Mouse (Mus musculus): ENCODE measurements around the gene Gm48552. TPM values are rescaled to one million over a fixed set of nuclear protein-coding genes. Genes with fewer than 3 reads are reported as not detected.

Gm48552 gene
- total RNA-seq, 2 experiments from 2014 or later: 2.8 to 4.7 TPM

- intact Hi-C loops (cut with DNase I): no loop called here
- no peak for DNase-seq (ENCODE audit: low spot score in 2 of 2)
Measured at GRCm38 (mm10) chr10:81358209-81358608, 30.6 kb upstream of the Gm48552 start.

GRCm38 (mm10) chr10:81358841-81359240 lies 30.0 kb upstream of the Gm48552 start:
- intact Hi-C loops (cut with DNase I): no loop called here

GRCm38 (mm10) chr10:81360721-81361120 lies 28.1 kb upstream of the Gm48552 start:
- intact Hi-C loops (cut with DNase I): no loop called here
- no peak for DNase-seq (ENCODE audit: low spot score in 2 of 2)

More at GRCm38 (mm10) chr10:81358841-81359240, 30.0 kb upstream of the Gm48552 start:
- DNase-seq (ENCODE audit: low spot score in 2 of 2): no peak

- DNase-seq (ENCODE audit: low spot score in 2 of 2): no peak
- intact Hi-C loops (cut with DNase I): no loop called here
Measured at GRCm38 (mm10) chr10:81362336-81362949, 26.4 kb upstream of the Gm48552 start.

GRCm38 (mm10) chr10:81363436-81364346 lies 25.1 kb upstream of the Gm48552 start:
- intact Hi-C loops (cut with DNase I): no loop called here
- no peak for DNase-seq (ENCODE audit: low spot score in 2 of 2)

- intact Hi-C loops (cut with DNase I): no loop called here
- DNase-seq (ENCODE audit: low spot score in 2 of 2): no peak
Measured at GRCm38 (mm10) chr10:81364666-81365065, 24.1 kb upstream of the Gm48552 start.

GRCm38 (mm10) chr10:81365073-81365472 lies 23.7 kb upstream of the Gm48552 start:
- intact Hi-C loops (cut with DNase I): no loop called here
- DNase-seq (ENCODE audit: low spot score in 2 of 2): no peak

GRCm38 (mm10) chr10:81365672-81366476 lies 22.9 kb upstream of the Gm48552 start, which contains the start of gene 4930404N11Rik:
Gene 4930404N11Rik, minus strand, starts transcription at chr10:81365816.
- intact Hi-C loops (cut with DNase I): no loop called here
- DNase-seq (ENCODE audit: low spot score in 2 of 2): no peak

- intact Hi-C loops (cut with DNase I): no loop called here
- no peak for DNase-seq (ENCODE audit: low spot score in 2 of 2)
Measured at GRCm38 (mm10) chr10:81366477-81367206, 22.2 kb upstream of the Gm48552 start.

GRCm38 (mm10) chr10:81367207-81367495 lies 21.7 kb upstream of the Gm48552 start:
- intact Hi-C loops (cut with DNase I): no loop called here

GRCm38 (mm10) chr10:81375322-81375721 lies 13.5 kb upstream of the Gm48552 start:
- DNase-seq (ENCODE audit: low spot score in 2 of 2): no peak
- intact Hi-C loops (cut with DNase I): no loop called here

More at GRCm38 (mm10) chr10:81367207-81367495, 21.7 kb upstream of the Gm48552 start:
- no peak for DNase-seq (ENCODE audit: low spot score in 2 of 2)

- DNase-seq (ENCODE audit: low spot score in 2 of 2): no peak
- intact Hi-C loops (cut with DNase I): no loop called here
Measured at GRCm38 (mm10) chr10:81376561-81377361, 12.0 kb upstream of the Gm48552 start.

GRCm38 (mm10) chr10:81377362-81377664 lies 11.5 kb upstream of the Gm48552 start:
- DNase-seq (ENCODE audit: low spot score in 2 of 2): no peak
- intact Hi-C loops (cut with DNase I): no loop called here

- intact Hi-C loops (cut with DNase I): no loop called here
- DNase-seq (ENCODE audit: low spot score in 2 of 2): no peak
Measured at GRCm38 (mm10) chr10:81377793-81378552, 10.8 kb upstream of the Gm48552 start, which contains the start of gene Fzr1. Gene Fzr1, minus strand, starts transcription at chr10:81378516.

- intact Hi-C loops (cut with DNase I): no loop called here
- DNase-seq (ENCODE audit: low spot score in 2 of 2): peak; percentile 100
Measured at GRCm38 (mm10) chr10:81378553-81379182, 10.1 kb upstream of the Gm48552 start.

GRCm38 (mm10) chr10:81379183-81379553 lies 9.6 kb upstream of the Gm48552 start:
- intact Hi-C loops (cut with DNase I): no loop called here
- no peak for DNase-seq (ENCODE audit: low spot score in 2 of 2)

- intact Hi-C loops (cut with DNase I): no loop called here
- no peak for DNase-seq (ENCODE audit: low spot score in 2 of 2)
Measured at GRCm38 (mm10) chr10:81379809-81380378, 8.9 kb upstream of the Gm48552 start.

Measured in left cerebral cortex, postnatal 14 days (tissue).